Mouse (Mus musculus): Measurements from ENCODE around the gene Nek6.

- TF ChIP-seq CTCF (IDR thresholded peaks at IDR 0.05; ENCODE audit: borderline replicate concordance, control insufficient read depth, extremely low read depth, insufficient read depth, low read length, poor library complexity) (no peak), POLR2A (IDR thresholded peaks at IDR 0.05; ENCODE audit: control insufficient read depth, extremely low read depth, insufficient read depth, low read length, poor library complexity) (no peak)
Measured at GRCm38 (mm10) chr2:38516471-38516870, 5.0 kb downstream of the Nek6 start.

All from thymus, adult 2 months (tissue).